Mouse (Mus musculus) hindbrain, embryonic 12.5 days (tissue): Measurements from ENCODE around the gene Stac. TPM values are rescaled to one million over a fixed set of nuclear protein-coding genes. Genes with fewer than 3 reads are reported as not detected.

ENCODE experiments used
- ATAC-seq: fragments of 200-750 bp; cut with Nextera tagmentation; 2 replicates; pipeline ENCODE4 v1.8.0; 2017; ENCODE audit warnings: moderate TSS enrichment; ENCODE audit not compliant: low FRiP score
- H3K27ac ChIP-seq: fragments of 300-500 bp; sonication (generic); 2 replicates; pipeline ENCODE4 v1.5.1; 2016; ENCODE audit warnings: mild to moderate bottlenecking
- H3K27me3 ChIP-seq: fragments of 300-500 bp; sonication (generic); 2 replicates; pipeline ENCODE4 v1.6.1; 2016; ENCODE audit warnings: mild to moderate bottlenecking
- H3K36me3 ChIP-seq: fragments of 300-500 bp; sonication (generic); 2 replicates; pipeline ENCODE4 v1.6.1; 2016; ENCODE audit warnings: mild to moderate bottlenecking
- H3K4me1 ChIP-seq: fragments of 300-500 bp; sonication (generic); 2 replicates; pipeline ENCODE4 v1.6.1; 2016
- H3K4me2 ChIP-seq: fragments of 300-500 bp; sonication (generic); replicated peaks from 2 replicates; pipeline ENCODE4 v1.6.1; 2016; ENCODE audit warnings: mild to moderate bottlenecking
- H3K4me3 ChIP-seq: fragments of 300-500 bp; sonication (generic); 2 replicates; pipeline ENCODE4 v1.5.1; 2016; ENCODE audit warnings: mild to moderate bottlenecking
- H3K9ac ChIP-seq: fragments of 300-500 bp; sonication (generic); 2 replicates; pipeline ENCODE4 v1.6.1; 2016; ENCODE audit warnings: mild to moderate bottlenecking, moderate library complexity
- H3K9me3 ChIP-seq: fragments of 300-500 bp; sonication (generic); replicated peaks from 2 replicates; pipeline ENCODE4 v1.6.1; 2016; ENCODE audit warnings: mild to moderate bottlenecking
- WGBS: fragments of 180-500 bp; shearing (Covaris S2); methylation state at CpG from one replicate; pipeline ENCODE4 v1.1.7; 2016; 5-methylcytosine and 5-hydroxymethylcytosine counted together
- polyA plus RNA-seq: library from polyadenylated mRNA; unstranded; fragments of >200 nt; fragmentation: Nextera tagmentation; extraction: Ambion mirVana; gene quantifications from 2 replicates; pipeline ENCODE4 v1.2.1, GENCODE M21; 2016

Stac gene
- polyA plus RNA-seq, 1 experiment from 2014 or later, result 1.4 TPM

DNA sequence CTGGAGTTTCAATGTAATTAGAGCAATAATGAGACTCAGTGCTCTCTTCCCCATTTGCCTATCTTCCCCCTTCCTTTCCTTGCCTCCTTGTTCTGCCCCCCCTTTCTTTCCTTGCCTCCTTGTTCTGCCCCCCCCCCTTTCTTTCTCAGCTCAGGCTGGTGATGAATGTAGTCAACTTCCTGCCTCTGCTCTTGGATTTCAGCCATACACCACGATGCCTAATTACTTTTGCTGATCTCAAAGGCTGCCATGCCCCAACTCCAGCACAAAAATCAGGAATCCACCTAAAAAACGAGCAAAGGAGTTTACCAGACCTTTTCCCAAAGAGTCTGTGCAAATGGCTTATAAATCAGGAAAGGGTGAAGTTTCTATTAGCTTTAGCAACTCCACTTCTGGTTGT lies 10.6 kb downstream of the Stac start:
- ATAC-seq, result no peak
- H3K9ac ChIP-seq, result no peak overlapping the region
- no peaks in the 10 kb centered on the region for H3K36me3 ChIP-seq
- H3K4me3 ChIP-seq, result no peak overlapping the region
- H3K4me1 ChIP-seq, result no peaks in the 10 kb centered on the region
- H3K4me2 ChIP-seq, result no peak overlapping the region
- H3K9me3 ChIP-seq, result no peaks in the 10 kb centered on the region
- H3K27ac ChIP-seq, result no peak overlapping the region
- WGBS, result 52% methylated on average over 2 of the region's 2 CpGs
- no peaks in the 10 kb centered on the region for H3K27me3 ChIP-seq

GRCm38 (mm10) chr9:111669816-111670215 lies 20.3 kb downstream of the Stac start:
- no peak overlapping the region for H3K4me3 ChIP-seq
- H3K36me3 ChIP-seq, result no peaks in the 10 kb centered on the region
- H3K4me2 ChIP-seq, result no peak overlapping the region
- H3K27ac ChIP-seq, result no peak overlapping the region
- H3K27me3 ChIP-seq, result no peaks in the 10 kb centered on the region
- 87% methylated on average over 6 of the region's 6 CpGs for WGBS
- H3K4me1 ChIP-seq, result no peaks in the 10 kb centered on the region
- no peak overlapping the region for H3K9ac ChIP-seq
- no peaks in the 10 kb centered on the region for H3K9me3 ChIP-seq
- no peak for ATAC-seq

DNA sequence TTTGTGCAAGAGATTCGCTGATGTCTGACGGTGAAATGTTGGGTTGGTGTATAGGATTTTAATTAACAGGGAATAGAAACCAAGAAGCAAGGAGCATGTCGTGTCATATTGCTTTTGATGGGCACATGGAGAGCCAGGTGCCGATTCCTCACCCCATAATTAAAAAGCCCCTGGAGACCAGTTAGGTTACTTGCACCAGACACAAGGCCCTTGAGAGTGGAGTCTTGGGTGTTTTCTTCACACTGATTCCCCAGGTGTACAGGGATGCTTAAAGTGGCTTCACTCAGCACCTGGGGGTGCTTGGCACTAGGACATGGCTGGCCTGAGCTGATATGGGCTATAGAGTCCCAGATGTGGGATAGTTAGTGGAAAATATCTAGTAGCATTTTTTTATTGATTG lies 35.1 kb downstream of the Stac start:
- WGBS, result 81% methylated on average over 4 of the region's 4 CpGs
- Histone ChIP-seq H3K4me2 (no peak overlapping the region), H3K4me3 (no peak overlapping the region), H3K27me3 (no peaks in the 10 kb centered on the region), H3K27ac (no peak overlapping the region), H3K4me1 (no peaks in the 10 kb centered on the region), H3K9ac (no peak overlapping the region), H3K9me3 (no peaks in the 10 kb centered on the region), H3K36me3 (no peaks in the 10 kb centered on the region)
- no peak for ATAC-seq

GRCm38 (mm10) chr9:111644228-111644627 lies 45.9 kb downstream of the Stac start:
- Histone ChIP-seq H3K9ac (no peak overlapping the region), H3K9me3 (no peaks in the 10 kb centered on the region; the same call in 1 of the 2 replicates), H3K36me3 (no peaks in the 10 kb centered on the region), H3K4me1 (no peaks in the 10 kb centered on the region), H3K27ac (no peak overlapping the region), H3K4me3 (no peak overlapping the region), H3K4me2 (no peak overlapping the region), H3K27me3 (no peaks in the 10 kb centered on the region)
- 80% methylated on average over 4 of the region's 4 CpGs for WGBS
- no peak for ATAC-seq

GRCm38 (mm10) chr9:111643369-111643768 lies 46.8 kb downstream of the Stac start:
- H3K9me3 ChIP-seq, result no peaks in the 10 kb centered on the region; the same call in 1 of the 2 replicates
- H3K4me3 ChIP-seq, result no peak overlapping the region
- H3K4me2 ChIP-seq, result no peak overlapping the region
- no peak overlapping the region for H3K9ac ChIP-seq
- 71% methylated on average over 5 of the region's 5 CpGs for WGBS
- H3K4me1 ChIP-seq, result no peaks in the 10 kb centered on the region
- no peaks in the 10 kb centered on the region for H3K36me3 ChIP-seq
- no peak for ATAC-seq
- no peak overlapping the region for H3K27ac ChIP-seq
- no peaks in the 10 kb centered on the region for H3K27me3 ChIP-seq

GRCm38 (mm10) chr9:111637641-111638040 lies 52.5 kb downstream of the Stac start:
- Histone ChIP-seq H3K9ac (no peak overlapping the region), H3K9me3 (no peaks in the 10 kb centered on the region; the same call in 1 of the 2 replicates), H3K27me3 (no peaks in the 10 kb centered on the region), H3K27ac (no peak overlapping the region), H3K4me3 (no peak overlapping the region), H3K36me3 (no peaks in the 10 kb centered on the region), H3K4me1 (no peaks in the 10 kb centered on the region), H3K4me2 (no peak overlapping the region)
- ATAC-seq, result no peak
- WGBS, result 68% methylated on average over 2 of the region's 2 CpGs

DNA sequence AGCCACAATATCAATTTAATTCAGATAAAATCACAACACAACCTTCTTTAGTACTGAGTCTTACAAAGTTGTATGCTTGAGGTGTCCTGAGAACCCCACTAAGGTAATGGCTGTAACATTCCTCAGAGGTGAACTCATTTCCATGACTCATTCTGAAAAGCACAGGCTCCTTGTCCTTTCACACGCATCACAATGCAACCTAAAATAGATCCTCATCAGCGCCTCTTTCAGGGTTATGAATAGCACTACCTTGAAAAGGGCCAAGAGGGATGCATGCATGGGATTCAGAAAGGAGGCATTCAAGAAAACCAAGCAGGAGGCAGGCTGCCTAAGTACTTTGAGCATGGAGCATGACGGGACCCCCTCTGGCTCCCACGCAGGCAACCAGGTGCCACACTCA lies 57.3 kb downstream of the Stac start:
- WGBS, result 63% methylated on average over 4 of the region's 4 CpGs
- H3K4me2 ChIP-seq, result no peak overlapping the region
- H3K9me3 ChIP-seq, result no peaks in the 10 kb centered on the region
- H3K27ac ChIP-seq, result no peak overlapping the region
- no peaks in the 10 kb centered on the region for H3K36me3 ChIP-seq
- H3K9ac ChIP-seq, result no peak overlapping the region
- no peaks in the 10 kb centered on the region for H3K4me1 ChIP-seq
- no peak overlapping the region for H3K4me3 ChIP-seq
- no peak for ATAC-seq
- no peaks in the 10 kb centered on the region for H3K27me3 ChIP-seq

DNA sequence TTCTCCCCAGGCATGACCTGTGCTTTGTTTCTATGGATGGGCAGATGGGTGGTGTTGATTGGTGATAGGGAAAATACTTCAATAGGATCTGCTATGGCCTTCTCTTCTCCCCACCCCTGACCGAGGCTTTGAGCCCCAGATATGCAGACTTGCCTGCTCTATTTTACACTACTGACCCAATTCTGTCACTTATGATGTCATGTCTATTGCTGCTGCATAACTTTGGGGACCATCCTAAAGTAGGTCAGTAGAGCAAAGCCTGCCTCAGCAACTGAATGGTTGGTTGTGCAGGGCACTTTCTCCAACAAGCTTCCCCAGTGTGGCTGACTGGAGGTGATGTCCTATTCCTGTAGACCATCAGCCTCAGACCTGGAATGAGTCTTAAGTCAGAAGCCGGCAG lies 69.0 kb downstream of the Stac start:
- Histone ChIP-seq H3K9ac (no peak overlapping the region), H3K4me1 (no peaks in the 10 kb centered on the region)

GRCm38 (mm10) chr9:111611341-111611740 lies 78.8 kb downstream of the Stac start:
- no peak for ATAC-seq
- no peaks in the 10 kb centered on the region for H3K27me3 ChIP-seq
- no peaks in the 10 kb centered on the region for H3K9me3 ChIP-seq
- no peaks in the 10 kb centered on the region for H3K36me3 ChIP-seq
- 78% methylated on average over 3 of the region's 3 CpGs for WGBS
- H3K4me3 ChIP-seq, result no peak overlapping the region
- no peak overlapping the region for H3K4me2 ChIP-seq
- no peaks in the 10 kb centered on the region for H3K4me1 ChIP-seq
- H3K9ac ChIP-seq, result no peak overlapping the region
- H3K27ac ChIP-seq, result no peak overlapping the region

More for the DNA sequence above, 69.0 kb downstream of the Stac start:
- Histone ChIP-seq H3K4me3 (no peak overlapping the region), H3K27me3 (no peaks in the 10 kb centered on the region), H3K9me3 (no peaks in the 10 kb centered on the region), H3K27ac (no peak overlapping the region), H3K4me2 (no peak overlapping the region), H3K36me3 (no peaks in the 10 kb centered on the region)
- no peak for ATAC-seq
- 94% methylated on average over 2 of the region's 2 CpGs for WGBS

GRCm38 (mm10) chr9:111608762-111609161 lies 81.4 kb downstream of the Stac start:
- H3K4me2 ChIP-seq, result no peak overlapping the region
- no peak for ATAC-seq

DNA sequence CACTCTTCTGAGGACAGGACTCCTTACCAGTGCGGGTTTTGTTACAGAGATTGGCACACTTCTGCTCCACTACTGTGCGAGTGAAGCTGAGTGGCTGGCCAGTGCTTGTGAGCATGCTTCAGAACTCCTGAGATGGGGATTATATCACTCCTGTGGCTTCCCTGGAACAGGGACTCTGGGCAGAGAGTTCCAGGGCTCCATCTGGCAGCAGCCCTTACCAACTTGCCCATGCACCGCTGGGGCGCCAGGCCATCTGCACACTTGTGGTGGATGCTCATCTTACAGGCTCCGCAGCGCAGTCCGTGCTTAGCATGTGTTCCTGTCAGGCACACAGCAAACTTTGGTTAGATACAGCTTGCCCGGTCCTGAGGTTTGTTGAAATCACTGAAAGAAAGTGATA lies 83.5 kb downstream of the Stac start:
- H3K4me1 ChIP-seq, result no peaks in the 10 kb centered on the region

More at GRCm38 (mm10) chr9:111608762-111609161, 81.4 kb downstream of the Stac start:
- Histone ChIP-seq H3K27me3 (no peaks in the 10 kb centered on the region), H3K4me1 (no peaks in the 10 kb centered on the region), H3K4me3 (no peak overlapping the region), H3K9ac (no peak overlapping the region), H3K36me3 (no peaks in the 10 kb centered on the region), H3K9me3 (no peaks in the 10 kb centered on the region), H3K27ac (no peak overlapping the region)
- 77% methylated on average over 6 of the region's 6 CpGs for WGBS

GRCm38 (mm10) chr9:111587527-111587926 lies 102.6 kb downstream of the Stac start:
- no peaks in the 10 kb centered on the region for H3K36me3 ChIP-seq
- WGBS, result 93% methylated on average over 2 of the region's 2 CpGs
- no peaks in the 10 kb centered on the region for H3K9me3 ChIP-seq
- H3K9ac ChIP-seq, result no peak overlapping the region
- no peak for ATAC-seq
- H3K4me1 ChIP-seq, result no peaks in the 10 kb centered on the region
- no peak overlapping the region for H3K27ac ChIP-seq
- no peak overlapping the region for H3K4me2 ChIP-seq
- H3K27me3 ChIP-seq, result no peaks in the 10 kb centered on the region
- H3K4me3 ChIP-seq, result no peak overlapping the region

More for the DNA sequence above, 83.5 kb downstream of the Stac start:
- no peaks in the 10 kb centered on the region for H3K27me3 ChIP-seq
- no peak overlapping the region for H3K9ac ChIP-seq
- WGBS, result 89% methylated on average over 8 of the region's 8 CpGs
- H3K27ac ChIP-seq, result no peak overlapping the region
- H3K4me3 ChIP-seq, result no peak overlapping the region
- no peaks in the 10 kb centered on the region for H3K9me3 ChIP-seq
- no peak for ATAC-seq
- no peaks in the 10 kb centered on the region for H3K36me3 ChIP-seq
- H3K4me2 ChIP-seq, result no peak overlapping the region

- ATAC-seq, result no peak
- no peak overlapping the region for H3K4me3 ChIP-seq
Observed at GRCm38 (mm10) chr9:111578784-111579183, 111.4 kb downstream of the Stac start.

More at GRCm38 (mm10) chr9:111578784-111579183, 111.4 kb downstream of the Stac start:
- no peak overlapping the region for H3K4me2 ChIP-seq
- H3K4me1 ChIP-seq, result no peaks in the 10 kb centered on the region
- H3K9me3 ChIP-seq, result no peaks in the 10 kb centered on the region
- H3K27ac ChIP-seq, result no peak overlapping the region
- no peaks in the 10 kb centered on the region for H3K27me3 ChIP-seq
- H3K36me3 ChIP-seq, result no peaks in the 10 kb centered on the region
- WGBS, result 72% methylated on average over 9 of the region's 9 CpGs
- H3K9ac ChIP-seq, result no peak overlapping the region
